Mouse (Mus musculus) heart, postnatal 14 days (tissue): ENCODE data around the gene Car14. TPM values are rescaled to one million over a fixed set of nuclear protein-coding genes. Genes with fewer than 3 reads are reported as not detected.
"Not testable (repeated sequence)": the region's sequence is repeated elsewhere in the genome, so short reads cannot be mapped to it uniquely, and the experiment has no call there.

Source experiments
- DNase-seq, 2 experiments: peaks; one replicate each; pipeline ENCODE4 v3.0.0; 2021 to 2022
- intact Hi-C: fragments of 180-260 bp; cut with DNase I; formaldehyde crosslinking; loops from one replicate; pipeline ENCODE4 v1.15.1; 2025
- total RNA-seq, 2 experiments: library from RNA; stranded (reverse); gene quantifications; 2 replicates each; pipeline ENCODE4 v1.2.3; 2021

The Car14 gene
- total RNA-seq, 2 experiments from 2014 or later, result 153 to 157 TPM

GRCm38 (mm10) chr3:95863578-95863977 is 40.9 kb downstream of the Car14 start:
- intact Hi-C loops, result loop anchor here (5.0 kb wide), 2 partner anchors 99 to 189 kb away; no protein-coding TSS in a partner anchor
- no peak for DNase-seq

GRCm38 (mm10) chr3:95861796-95862195 is 42.7 kb downstream of the Car14 start:
- intact Hi-C loops, result loop anchor here (5.0 kb wide), 2 partner anchors 101 to 191 kb away; no protein-coding TSS in a partner anchor
- peak; percentile 62 to 88 for DNase-seq

- intact Hi-C loops, result loop anchor here (5.0 kb wide), 2 partner anchors 101 to 191 kb away; no protein-coding TSS in a partner anchor
Observed at GRCm38 (mm10) chr3:95861216-95861615, 43.3 kb downstream of the Car14 start.

GRCm38 (mm10) chr3:95860323-95860722 is 44.2 kb downstream of the Car14 start:
- intact Hi-C loops, result loop anchor here (1.0 to 5.0 kb wide), 3 partner anchors 47 to 192 kb away; no protein-coding TSS in a partner anchor

More at GRCm38 (mm10) chr3:95861216-95861615, 43.3 kb downstream of the Car14 start:
- DNase-seq, result peak in 1 of 2 experiments; percentile 29

GRCm38 (mm10) chr3:95858278-95858677 is 46.2 kb downstream of the Car14 start:
- intact Hi-C loops, DNase-seq: not testable (repeated sequence)

More at GRCm38 (mm10) chr3:95860323-95860722, 44.2 kb downstream of the Car14 start:
- DNase-seq, result no peak

- intact Hi-C loops, result not testable (repeated sequence)
Observed at GRCm38 (mm10) chr3:95857050-95857449, 47.4 kb downstream of the Car14 start.

GRCm38 (mm10) chr3:95856115-95856514 is 48.4 kb downstream of the Car14 start:
- intact Hi-C loops, result no loop called here
- DNase-seq, result no peak

More at GRCm38 (mm10) chr3:95857050-95857449, 47.4 kb downstream of the Car14 start:
- DNase-seq, result not testable (repeated sequence)

- peak; percentile 94 to 97 for DNase-seq
- intact Hi-C loops, result no loop called here
Observed at GRCm38 (mm10) chr3:95855502-95856089, 48.9 kb downstream of the Car14 start, which contains the start of gene Prpf3. Prpf3 (minus strand) TSS chr3:95855885.

- DNase-seq, result no peak
- intact Hi-C loops, result no loop called here
Observed at GRCm38 (mm10) chr3:95851317-95851716, 53.2 kb downstream of the Car14 start.

- intact Hi-C loops, result no loop called here
- no peak for DNase-seq
Observed at GRCm38 (mm10) chr3:95850611-95851010, 53.9 kb downstream of the Car14 start.

Other genes with a start within 250 kb of the Car14 start
- gene Mcl1, start 245.9 kb downstream of the Car14 start, total RNA-seq, result 100 to 1,000 TPM; 161 to 165 TPM
- gene Adamtsl4, start 216.8 kb downstream of the Car14 start, total RNA-seq, result 10 to 100 TPM; 48.3 to 57.2 TPM
- gene Ecm1, start 165.1 kb downstream of the Car14 start, total RNA-seq, result 10 to 100 TPM; 46.0 to 59.8 TPM
- gene Tars2, start 144.5 kb downstream of the Car14 start, total RNA-seq, result 10 to 100 TPM; 41.6 to 44.4 TPM
- gene Rprd2, start 85.8 kb downstream of the Car14 start, total RNA-seq, result 10 to 100 TPM; 41.3 to 42.1 TPM
- 10 to 100 TPM; 19.2 to 27.2 TPM for gene Prpf3, start 48.8 kb downstream of the Car14 start, total RNA-seq
- 100 to 1,000 TPM; 275 to 290 TPM for gene Mrps21, start 33.2 kb downstream of the Car14 start, total RNA-seq
- gene Ciart, start 22.4 kb downstream of the Car14 start, total RNA-seq, result 1 to 10 TPM; 2.8 to 3.0 TPM
- gene BC028528, start 12.7 kb downstream of the Car14 start, total RNA-seq, result 10 to 100 TPM; 24.0 to 24.6 TPM
- 100 to 1,000 TPM; 113 to 114 TPM for gene Aph1a, start 10.7 kb downstream of the Car14 start, total RNA-seq
- 10 to 100 TPM; 72.7 to 86.1 TPM for gene Anp32e, start 24.6 kb upstream of the Car14 start, total RNA-seq
- gene Plekho1, start 91.3 kb upstream of the Car14 start, total RNA-seq, result 10 to 100 TPM; 92.3 to 93.0 TPM
- gene Vps45, start 153.8 kb upstream of the Car14 start, total RNA-seq, result 10 to 100 TPM; 27.7 to 29.7 TPM
- 10 to 100 TPM; 49.4 to 54.4 TPM for gene Otud7b, start 199.8 kb upstream of the Car14 start, total RNA-seq